20 mouse cellular contexts compared by ENCODE assay signal in genomic region chr9:14635551-14635950, GRCm38 (mm10). TPM values are rescaled to one million over a fixed set of nuclear protein-coding genes. Genes with fewer than 3 reads are reported as not detected.
"Had no signal": no experiment of that assay in that cellular context is flagged by ENCODE, and none has a peak within 500 bp of the region (broad histone marks: within the 10 kb centered on the region; RNA-seq: fewer than 3 reads in every experiment).

No protein-coding gene starts in this region.

- H3K27ac ChIP-seq: liver, embryonic 12.5 days; liver, embryonic 14.5 days; midbrain, embryonic 12.5 days; neural tube, embryonic 13.5 days; neural tube, embryonic 15.5 days had no signal

- H3K9ac ChIP-seq: liver, embryonic 12.5 days; liver, embryonic 14.5 days; lung, embryonic 14.5 days; midbrain, embryonic 12.5 days; neural tube, embryonic 13.5 days; neural tube, embryonic 15.5 days had no signal

- DNase-seq: lung, adult 18-20 months; lung, postnatal 10 days; lung, postnatal 4 days; retina, postnatal 1 day; right cerebral cortex, adult 18-20 months; right cerebral cortex, postnatal 25 days; right cerebral cortex, postnatal 4 days; spleen, adult 18-20 months; thymus, adult 18-20 months; thymus, postnatal 14 days; thymus, postnatal 36 days had no signal

- ATAC-seq: liver, embryonic 12.5 days had no signal

- H3K4me1 ChIP-seq: liver, embryonic 12.5 days had no signal

- H3K4me2 ChIP-seq: liver, embryonic 12.5 days; lung, embryonic 14.5 days; midbrain, embryonic 12.5 days; neural tube, embryonic 13.5 days; neural tube, embryonic 15.5 days had no signal

- H3K9me3 ChIP-seq: liver, embryonic 12.5 days; midbrain, embryonic 12.5 days; neural tube, embryonic 13.5 days; neural tube, embryonic 15.5 days had no signal

- H3K36me3 ChIP-seq: liver, embryonic 12.5 days; midbrain, embryonic 12.5 days; neural tube, embryonic 13.5 days; neural tube, embryonic 15.5 days had no signal

- H3K4me3 ChIP-seq: liver, embryonic 12.5 days; midbrain, embryonic 12.5 days; neural tube, embryonic 13.5 days; neural tube, embryonic 15.5 days had no signal

RNA-seq across cellular contexts. Expression of gene Amotl1, which starts 9.3 kb away (rescaled TPM):
- total RNA-seq: megakaryocyte, adult 5-6 weeks; megakaryocyte-erythroid progenitor cell, adult 5-6 weeks; monocyte, adult 5-6 weeks had no signal
